In the genomic region with DNA sequence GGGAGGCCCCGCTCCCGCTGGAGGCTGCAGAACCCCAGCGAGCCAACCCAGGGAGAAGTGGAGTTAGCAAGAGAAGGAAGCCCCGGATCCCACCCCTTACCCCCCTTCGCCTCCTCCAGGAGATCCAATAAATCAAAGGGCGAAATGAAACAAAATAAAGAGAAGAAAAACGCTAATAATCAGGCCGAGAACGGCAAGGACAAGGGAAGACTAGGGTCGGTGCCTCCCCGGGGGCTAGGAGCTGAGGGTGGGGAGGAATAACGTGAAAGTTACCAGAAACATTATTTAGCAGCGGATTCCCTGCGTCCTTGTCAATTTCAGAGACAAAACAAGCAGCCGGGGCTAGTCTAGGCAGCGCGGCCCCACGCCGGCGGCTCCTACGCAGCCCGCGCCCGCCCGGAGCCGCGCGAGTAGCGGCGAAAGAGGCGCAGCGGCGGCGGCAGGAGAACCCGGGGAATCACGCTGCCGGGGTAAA, we compare ENCODE assay signal across 8 mouse cellular contexts. TPM values are rescaled to one million over a fixed set of nuclear protein-coding genes. Genes with fewer than 3 reads are reported as not detected.
DNase-seq lines count a peak whose midpoint lies in the region; ATAC-seq and TF ChIP-seq lines count a peak whose summit lies in the region.

No protein-coding gene starts in this region.

- peak overlapping the region; percentile 89 for H3K4me2 ChIP-seq in limb, embryonic 11.5 days (ENCODE audit: low read depth, severe bottlenecking)
- peak overlapping the region; percentile 59 for H3K4me2 ChIP-seq in midbrain, embryonic 14.5 days (ENCODE audit: low read length)

- H3K9ac ChIP-seq in limb, embryonic 11.5 days (ENCODE audit: low read length) = peak overlapping the region; percentile 90
- peak overlapping the region; percentile 89 for H3K9ac ChIP-seq in midbrain, embryonic 14.5 days (replicated peaks; ENCODE audit: low read length)

- H3K36me3 ChIP-seq in heart, embryonic 10.5 days = peaks cover 14% of the 10 kb centered on the region; the same call in 1 of the 2 replicates
- no peaks in the 10 kb centered on the region for H3K36me3 ChIP-seq in limb, embryonic 11.5 days (ENCODE audit: control insufficient read depth, insufficient read depth, low read length)
- H3K36me3 ChIP-seq in midbrain, embryonic 14.5 days (ENCODE audit: control insufficient read depth, insufficient read depth, low read length) = peaks cover 7% of the 10 kb centered on the region; the same call in 1 of the 2 replicates

- no peak for TF ChIP-seq CTCF in left cerebral cortex, adult 2 months (IDR thresholded peaks at IDR 0.05)

- H3K27ac ChIP-seq in left cerebral cortex, adult 2 months = peak overlapping the region; percentile 91
- H3K27ac ChIP-seq in heart, embryonic 10.5 days = peak overlapping the region; percentile 99
- peak overlapping the region; percentile 91 for H3K27ac ChIP-seq in limb, embryonic 11.5 days (replicated peaks; ENCODE audit: low read depth, low read length)
- peak overlapping the region; percentile 93 for H3K27ac ChIP-seq in midbrain, embryonic 14.5 days (replicated peaks; ENCODE audit: low read depth, low read length)

- WGBS in heart, embryonic 10.5 days = 0% methylated on average over 37 of the region's 37 CpGs
- WGBS in limb, embryonic 11.5 days = under 1% methylated on average over 37 of the region's 37 CpGs
- WGBS in midbrain, embryonic 14.5 days = under 1% methylated on average over 37 of the region's 37 CpGs

- peak overlapping the region; percentile 74 for H3K4me3 ChIP-seq in left cerebral cortex, adult 2 months
- peak overlapping the region; percentile 93 for H3K4me3 ChIP-seq in heart, embryonic 10.5 days
- H3K4me3 ChIP-seq in limb, embryonic 11.5 days (ENCODE audit: low read depth, low read length) = peak overlapping the region; percentile 64
- H3K4me3 ChIP-seq in midbrain, embryonic 14.5 days (replicated peaks; ENCODE audit: low read depth, low read length) = peak overlapping the region; percentile 66

- peak in 1 of 2 experiments; percentile 43 for DNase-seq in left cerebral cortex, adult 2 months (ENCODE audit: extremely low spot score in 1 of 2, low spot score in 2 of 2)
- no peak for DNase-seq in left cerebral cortex, postnatal 10 days (ENCODE audit: extremely low spot score in 1 of 2, low spot score in 2 of 2)
- peak; percentile 74 for DNase-seq in adrenal gland, postnatal 14 days
- DNase-seq in heart, embryonic 10.5 days (ENCODE audit: low spot score) = no peak
- peak; percentile 69 for DNase-seq in limb, embryonic 11.5 days (ENCODE audit: low spot score)
- DNase-seq in midbrain, embryonic 14.5 days = peak; percentile 79
- DNase-seq in B cell, adult 2 months = no peak

- no peaks in the 10 kb centered on the region for H3K27me3 ChIP-seq in heart, embryonic 10.5 days (ENCODE audit: insufficient read depth, poor library complexity, severe bottlenecking)
- 0 out of 2 replicates have a peak, but pooled peaks cover 3% of the 10 kb centered on the region for H3K27me3 ChIP-seq in limb, embryonic 11.5 days (ENCODE audit: control insufficient read depth, insufficient read depth, low read length)
- no peaks in the 10 kb centered on the region for H3K27me3 ChIP-seq in midbrain, embryonic 14.5 days (ENCODE audit: control insufficient read depth, insufficient read depth, low read length)

- no peak for ATAC-seq in limb, embryonic 11.5 days (ENCODE audit: insufficient number of reproducible peaks, low FRiP score, low TSS enrichment, low read depth)
- no peak for ATAC-seq in midbrain, embryonic 14.5 days (ENCODE audit: low FRiP score, low TSS enrichment)
- no peak for ATAC-seq in inflammation-experienced regulatory T-cells, adult 6 months

- H3K4me1 ChIP-seq in heart, embryonic 10.5 days = peaks cover 29% of the 10 kb centered on the region
- peaks cover 18% of the 10 kb centered on the region; the same call in 1 of the 2 replicates for H3K4me1 ChIP-seq in limb, embryonic 11.5 days (ENCODE audit: control insufficient read depth, insufficient read depth, low read length)
- peaks cover 6% of the 10 kb centered on the region for H3K4me1 ChIP-seq in midbrain, embryonic 14.5 days (ENCODE audit: control insufficient read depth, insufficient read depth, low read length)

- intact Hi-C loops in left cerebral cortex, adult 2 months (cut with DNase I) = no loop called here
- intact Hi-C loops in left cerebral cortex, postnatal 10 days (cut with DNase I) = loop anchor here (10.0 kb wide), 1 partner anchor 409 kb away; no protein-coding TSS in a partner anchor

- H3K9me3 ChIP-seq in heart, embryonic 10.5 days = no peaks in the 10 kb centered on the region
- H3K9me3 ChIP-seq in limb, embryonic 11.5 days (ENCODE audit: control insufficient read depth, low read length) = no peaks in the 10 kb centered on the region
- no peaks in the 10 kb centered on the region for H3K9me3 ChIP-seq in midbrain, embryonic 14.5 days (ENCODE audit: control insufficient read depth, low read length)

RNA-seq across cellular contexts. Expression of a gene that starts 1.8 kb away (rescaled TPM):
- 100 to 1,000 TPM; 110 to 116 TPM for total RNA-seq in left cerebral cortex, adult 2 months (2021)
- 100 to 1,000 TPM in 1 of 2 experiments, 10 to 100 TPM in 1; 98.2 to 110 TPM for total RNA-seq in left cerebral cortex, postnatal 10 days (2021)
- 150 and 159 TPM in 2 replicates for total RNA-seq in adrenal gland, postnatal 14 days (2021)
- polyA plus RNA-seq in heart, embryonic 10.5 days (2016; fragmentation: Nextera tagmentation; extraction: Ambion mirVana) = 45.2 and 62.7 TPM in 2 replicates
- polyA plus RNA-seq in limb, embryonic 11.5 days (2014; fragmentation: Nextera tagmentation; extraction: Ambion mirVana) = 51.4 and 53.9 TPM in 2 replicates
- polyA plus RNA-seq in midbrain, embryonic 14.5 days (2014; fragmentation: Nextera tagmentation; extraction: Ambion mirVana) = 83.1 and 84.9 TPM in 2 replicates
- under 1 TPM in 1 of 3 experiments, not detected in 2; 0.34 TPM for polyA plus RNA-seq in inflammation-experienced regulatory T-cells, adult 6 months (2017; shearing (Covaris generic))

Comparison
In these comparisons a context has a peak if more than half of its experiments do, and no peak if none do; other contexts are left out.
1. DNase-seq: peak in adrenal gland, postnatal 14 days (single experiment), limb, embryonic 11.5 days (single experiment) and midbrain, embryonic 14.5 days (single experiment); none in left cerebral cortex, postnatal 10 days (0 of 2), heart, embryonic 10.5 days (single experiment) and B cell, adult 2 months (0 of 2).
2. RNA of a gene that starts 1.8 kb away (polyA plus RNA-seq): 83.1 to 84.9 TPM in midbrain, embryonic 14.5 days, 45.2 to 62.7 TPM in heart, embryonic 10.5 days and 51.4 to 53.9 TPM in limb, embryonic 11.5 days; 0.34 TPM in inflammation-experienced regulatory T-cells, adult 6 months; every median in the first group is over 10 times any median in the second.
3. Peak in every context shown above with its lines, with median percentiles within 50 percentile points of each other: H3K27ac ChIP-seq and H3K4me3 ChIP-seq.